Mouse (Mus musculus): ENCODE results near the gene Tagln3.

Gene Tagln3

DNA sequence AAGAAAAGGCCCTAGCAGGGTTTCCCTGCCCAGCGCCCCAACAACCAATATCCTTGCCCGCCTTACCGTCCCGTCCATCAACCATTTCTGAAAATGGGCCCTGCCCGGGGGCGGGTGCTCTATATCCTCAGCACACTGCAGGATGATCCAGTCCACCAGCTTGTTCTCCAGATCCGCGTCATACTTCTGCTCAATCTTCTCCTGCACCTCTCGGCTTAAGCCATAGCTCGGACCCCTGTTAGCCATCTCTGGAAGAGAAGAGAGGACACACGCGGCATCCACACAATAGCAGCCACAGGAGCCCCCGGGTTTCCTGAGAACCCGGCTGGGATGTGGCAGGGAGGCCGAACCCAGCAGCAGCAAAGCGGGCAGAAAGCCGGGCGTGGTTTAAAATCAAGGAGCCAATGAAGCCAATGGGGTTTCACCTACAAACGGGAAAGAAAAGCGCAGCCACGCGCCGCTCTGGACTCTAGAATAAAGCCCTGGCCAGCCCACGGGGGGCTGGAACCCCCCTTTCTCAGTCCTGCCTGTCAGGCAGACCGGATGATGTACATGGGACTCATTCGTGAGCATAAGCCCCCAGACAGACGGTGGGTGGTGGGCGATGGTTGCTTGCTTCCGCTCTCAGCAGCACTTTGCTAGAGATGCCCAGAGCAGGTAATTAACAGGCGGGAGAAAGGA lies at the start of gene Tagln3:
Gene Tagln3 (minus strand): TSS at position 548 of the 681 bp plus-strand sequence.
- peak; percentile 74 to 76 for DNase-seq (ENCODE audit: low spot score in 2 of 2)

- no peak for DNase-seq (ENCODE audit: low spot score in 2 of 2)
Measured at GRCm38 (mm10) chr16:45770914-45771313, 46.5 kb upstream of the Tagln3 start.

GRCm38 (mm10) chr16:45767853-45768640 lies 43.6 kb upstream of the Tagln3 start:
- DNase-seq (ENCODE audit: low spot score in 2 of 2), result no peak

GRCm38 (mm10) chr16:45767434-45767833 lies 43.0 kb upstream of the Tagln3 start:
- no peak for DNase-seq (ENCODE audit: low spot score in 2 of 2)

GRCm38 (mm10) chr16:45765801-45766494 lies 41.5 kb upstream of the Tagln3 start:
- DNase-seq (ENCODE audit: low spot score in 2 of 2), result no peak

GRCm38 (mm10) chr16:45765102-45765501 lies 40.7 kb upstream of the Tagln3 start:
- no peak for DNase-seq (ENCODE audit: low spot score in 2 of 2)

DNA sequence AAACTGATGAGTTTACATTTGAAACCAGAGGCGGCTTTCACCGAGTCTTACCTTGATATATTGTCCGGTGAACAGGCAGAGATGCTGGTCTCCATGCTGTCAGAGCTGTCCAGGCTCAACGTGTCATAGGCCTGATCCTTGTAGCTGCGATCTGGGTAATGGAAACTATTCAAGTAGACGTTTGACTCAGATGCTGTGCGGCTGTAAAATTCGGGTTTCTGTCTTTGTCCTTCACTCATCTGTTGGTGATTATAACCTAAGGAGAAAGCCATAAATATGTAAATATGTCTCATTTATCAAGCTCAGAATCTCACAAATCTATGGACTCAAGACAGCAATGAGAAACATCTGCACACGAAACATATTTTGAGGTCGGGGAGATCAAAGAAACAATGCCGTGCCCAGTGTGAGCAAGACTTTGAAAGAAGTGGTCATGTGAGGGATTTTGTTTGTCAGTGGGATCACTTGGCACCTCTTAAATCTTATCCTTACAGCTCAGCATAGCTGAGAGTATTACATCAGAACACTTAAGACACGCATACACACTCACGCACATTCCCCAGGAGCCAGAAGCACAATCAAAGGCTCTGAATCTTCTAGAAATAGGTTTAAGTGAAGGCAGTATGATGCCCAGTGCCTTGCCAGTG lies 38.6 kb upstream of the Tagln3 start:
- DNase-seq (ENCODE audit: low spot score in 2 of 2), result no peak

GRCm38 (mm10) chr16:45761425-45761824 lies 37.0 kb upstream of the Tagln3 start:
- DNase-seq (ENCODE audit: low spot score in 2 of 2), result no peak

DNA sequence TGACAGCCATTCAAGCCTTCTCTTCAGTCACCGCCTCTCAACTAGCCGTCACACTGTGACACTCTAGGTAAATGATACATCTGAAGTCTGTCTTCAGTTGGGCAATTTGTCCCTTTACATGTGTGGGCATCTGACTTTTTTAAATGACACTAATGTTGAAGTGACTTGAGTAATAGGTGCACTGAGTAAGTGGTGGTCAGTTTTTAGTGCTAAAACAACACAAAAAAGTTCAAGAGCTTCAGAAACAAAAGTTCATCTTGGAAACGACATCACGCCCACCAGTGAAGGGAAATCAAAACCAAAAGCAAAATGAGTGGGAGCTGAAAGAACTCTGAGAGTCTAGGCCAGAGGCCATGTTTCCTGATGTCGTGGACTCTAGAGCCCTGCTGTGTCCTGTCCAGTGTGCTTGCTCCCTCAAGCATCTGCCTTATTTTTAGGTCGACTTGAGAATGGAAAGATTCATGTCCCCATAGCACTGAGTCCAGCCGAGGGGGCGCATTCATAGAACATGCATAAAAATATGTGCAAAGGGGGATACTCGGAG lies 34.4 kb upstream of the Tagln3 start:
- no peak for DNase-seq (ENCODE audit: low spot score in 2 of 2)

DNA sequence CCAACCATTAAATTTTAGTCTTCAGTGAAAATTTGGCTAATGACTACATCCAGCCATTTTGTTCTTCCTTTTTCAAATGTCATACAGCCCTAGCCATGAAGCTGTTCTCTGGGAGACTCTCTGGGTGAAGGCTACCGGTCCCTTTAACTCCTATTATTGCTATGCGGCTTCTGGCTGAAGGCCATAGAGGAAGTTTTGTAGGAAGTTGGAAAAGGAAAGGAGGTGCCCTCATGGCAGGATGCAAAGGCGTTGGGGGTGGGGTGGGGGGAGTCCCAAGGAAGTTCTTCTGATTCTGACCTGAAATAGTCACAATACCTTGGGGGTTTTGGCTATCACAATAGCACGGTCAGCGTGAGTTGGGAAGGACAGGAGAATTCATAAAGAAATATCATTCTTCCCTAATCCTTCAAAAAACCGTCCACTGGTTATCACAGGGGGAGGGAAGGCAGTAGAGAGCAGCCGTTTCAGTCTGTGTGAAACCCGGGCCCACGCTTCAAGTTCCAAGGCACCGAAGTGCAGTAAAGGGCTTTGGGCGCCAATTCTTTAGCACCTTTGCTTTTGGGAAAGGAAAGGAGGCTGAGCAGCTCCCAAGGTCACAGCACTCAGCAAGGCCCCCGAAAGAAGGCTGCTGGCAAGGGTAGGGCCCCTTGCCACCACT lies 33.1 kb upstream of the Tagln3 start:
- no peak for DNase-seq (ENCODE audit: low spot score in 2 of 2)

DNA sequence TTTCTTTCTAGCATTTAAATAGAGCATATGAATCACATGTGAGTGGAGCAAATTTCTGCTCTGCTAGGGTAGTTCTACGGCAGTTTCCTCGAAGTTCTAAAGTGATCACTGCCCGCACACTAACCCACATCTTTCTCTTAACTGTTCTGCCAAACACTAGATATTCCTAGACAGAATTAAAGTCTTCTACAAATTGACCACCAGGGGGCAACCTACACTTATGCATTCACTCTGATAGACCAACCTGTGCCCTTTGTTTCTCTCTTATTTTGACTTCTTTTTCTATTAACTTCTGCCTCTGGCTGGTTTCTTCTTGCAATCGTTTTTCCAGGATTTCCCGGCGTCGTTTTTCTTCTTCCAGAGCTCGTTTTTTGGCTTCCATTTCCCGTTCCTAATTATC lies 32.4 kb upstream of the Tagln3 start:
- no peak for DNase-seq (ENCODE audit: low spot score in 2 of 2)

GRCm38 (mm10) chr16:45743591-45744144 lies 19.3 kb upstream of the Tagln3 start:
- no peak for DNase-seq (ENCODE audit: low spot score in 2 of 2)

DNA sequence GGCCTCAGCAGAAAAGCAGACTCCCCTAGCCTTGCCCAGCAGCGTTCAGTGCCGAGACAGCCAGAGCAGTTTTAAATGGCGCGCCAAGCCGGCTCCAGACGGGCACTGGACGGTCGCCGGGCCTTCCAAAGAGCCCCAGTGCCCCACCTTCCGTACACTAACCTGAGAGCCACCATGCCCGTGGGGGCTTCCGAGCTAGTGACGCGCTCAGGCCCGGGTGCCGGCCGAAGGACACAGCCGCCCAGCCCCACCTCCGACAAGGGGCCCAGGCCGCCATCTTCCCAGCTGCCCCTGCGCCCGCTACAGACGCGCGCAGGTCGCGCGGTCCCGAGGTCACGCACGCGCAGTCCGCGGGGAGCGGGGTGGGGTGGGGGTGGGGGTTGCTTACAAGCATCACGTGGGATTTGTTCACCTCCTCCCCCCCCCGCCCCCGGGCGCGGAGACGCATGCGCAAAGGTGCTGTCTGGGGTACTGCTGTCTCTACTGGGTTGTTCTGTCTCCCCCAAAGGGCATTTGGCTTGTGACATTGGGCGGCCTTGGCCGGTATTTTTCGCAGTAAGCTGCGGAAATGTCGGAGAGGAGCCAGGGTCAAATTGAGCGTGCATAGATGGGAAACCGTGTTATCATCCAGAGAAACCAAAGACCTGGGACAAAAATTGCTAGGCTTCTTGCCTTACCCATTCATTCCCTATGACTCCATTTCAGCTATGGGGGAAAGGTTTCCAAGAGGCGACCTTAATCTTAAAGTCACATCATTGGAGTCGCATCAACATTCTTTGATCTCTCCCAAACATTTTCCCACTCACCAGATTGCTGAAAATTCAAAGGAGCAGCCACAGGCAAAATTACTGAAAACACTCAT lies 18.4 kb upstream of the Tagln3 start, which contains the start of gene Abhd10:
Gene Abhd10 (minus strand): TSS at position 341 of the 862 bp plus-strand sequence.
- peak; percentile 92 to 96 for DNase-seq (ENCODE audit: low spot score in 2 of 2)

DNA sequence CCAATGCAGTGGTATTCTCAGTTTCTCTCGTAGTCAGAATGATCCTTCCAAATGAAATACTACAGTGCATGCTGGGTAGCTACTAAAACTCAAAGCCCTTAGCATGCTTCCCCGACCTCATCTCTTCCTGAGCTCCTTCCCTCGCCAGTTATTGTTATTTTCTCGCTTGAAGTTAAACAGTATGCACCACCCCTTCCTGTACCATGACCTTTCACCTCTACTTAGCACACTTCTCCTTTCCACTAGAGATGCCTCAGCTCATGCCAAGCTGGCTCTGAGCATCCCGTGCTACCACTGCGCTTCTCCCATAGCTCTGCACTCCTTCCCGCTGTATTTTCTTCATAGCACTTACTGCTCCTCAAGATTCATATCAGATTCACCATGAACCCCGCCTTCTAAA lies 13.5 kb upstream of the Tagln3 start:
- DNase-seq (ENCODE audit: low spot score in 2 of 2), result no peak

DNA sequence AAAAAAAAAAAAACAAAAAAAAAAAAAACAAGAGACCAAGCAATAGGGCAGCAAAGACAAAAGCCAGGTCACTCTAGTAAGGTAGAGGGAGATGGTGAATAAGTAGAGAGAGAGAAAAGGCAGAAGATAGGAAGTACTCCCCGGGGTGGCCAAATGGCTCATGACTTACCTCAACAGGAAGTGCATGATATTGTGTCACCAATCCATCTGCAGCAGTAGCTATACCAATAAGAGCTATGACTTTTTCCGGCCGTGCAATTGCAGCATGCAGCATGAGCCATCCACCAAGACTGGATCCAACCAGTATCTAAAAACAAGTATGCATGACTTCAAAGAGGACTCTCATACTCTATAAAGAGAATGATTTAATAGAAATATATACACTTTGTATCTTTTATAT lies 12.3 kb upstream of the Tagln3 start:
- DNase-seq (ENCODE audit: low spot score in 2 of 2), result no peak

GRCm38 (mm10) chr16:45729163-45729562 lies 4.8 kb upstream of the Tagln3 start:
- no peak for DNase-seq (ENCODE audit: low spot score in 2 of 2)

GRCm38 (mm10) chr16:45724742-45725102 lies 314 bp upstream of the Tagln3 start:
- no peak for DNase-seq (ENCODE audit: low spot score in 2 of 2)

DNA sequence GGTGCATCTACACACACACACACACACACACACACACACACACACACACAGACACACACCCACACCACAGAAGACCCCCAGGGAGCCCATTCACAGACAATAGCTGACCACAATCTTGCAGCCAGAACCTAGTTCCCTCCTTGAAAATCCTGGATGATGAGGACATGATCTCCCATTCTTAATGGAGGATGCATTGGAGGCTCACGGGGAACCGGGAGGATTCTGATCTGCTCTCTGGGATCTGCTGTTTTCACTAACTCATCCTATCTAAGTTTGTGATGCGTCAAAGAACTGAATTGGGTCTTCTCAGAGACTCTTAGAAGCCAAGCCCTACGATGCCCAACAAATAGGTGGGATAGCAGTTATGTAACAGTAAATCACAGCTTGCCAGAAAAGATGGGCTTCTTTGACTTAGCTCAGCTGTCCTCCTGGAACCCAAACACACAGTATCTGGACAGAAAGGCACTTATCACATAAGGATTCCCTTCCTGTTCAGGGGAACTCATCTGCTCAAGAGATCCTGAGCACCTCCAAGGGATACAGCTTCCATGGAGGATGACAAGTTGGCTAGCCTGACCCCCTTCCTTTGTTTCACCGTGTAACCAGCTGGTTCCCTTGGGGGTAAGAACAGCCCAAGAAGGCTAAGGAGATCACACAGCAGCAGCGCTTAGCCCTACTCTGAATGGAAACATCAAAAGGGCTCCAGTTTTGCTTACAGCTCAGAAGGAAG lies 1.1 kb downstream of the Tagln3 start:
- no peak for DNase-seq (ENCODE audit: low spot score in 2 of 2)

- DNase-seq (ENCODE audit: low spot score in 2 of 2), result no peak
Measured at GRCm38 (mm10) chr16:45722460-45722951, 1.9 kb downstream of the Tagln3 start.

All from right cerebral cortex, postnatal 36 days (tissue).